12 mouse cellular contexts compared by ENCODE assay signal in the genomic region with DNA sequence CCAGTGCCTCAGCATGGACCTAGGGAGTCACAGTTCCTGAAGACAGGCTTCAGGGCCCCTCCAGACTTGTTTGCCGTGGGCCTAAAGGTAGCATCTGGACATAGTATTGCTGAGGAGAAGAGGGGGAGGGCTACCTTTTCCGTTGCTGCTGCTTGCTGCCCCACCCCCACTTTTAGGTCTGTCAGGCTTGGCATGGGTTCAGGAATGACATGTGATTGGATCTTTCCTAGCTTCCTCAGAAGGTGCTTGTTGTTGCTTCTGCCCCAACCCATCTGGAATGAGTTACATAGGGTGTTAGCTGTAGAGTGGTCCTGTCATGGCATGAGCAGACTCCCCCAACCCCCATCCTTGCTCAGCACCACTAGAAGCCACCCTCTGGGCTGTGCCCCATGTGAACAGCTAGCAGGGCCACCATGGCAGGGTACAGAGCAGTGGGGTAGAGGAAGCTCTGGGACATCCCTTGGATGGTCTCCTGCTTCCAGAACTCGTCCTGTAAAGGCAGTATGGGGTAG. TPM values are rescaled to one million over a fixed set of nuclear protein-coding genes. Genes with fewer than 3 reads are reported as not detected.
DNase-seq lines count a peak whose midpoint lies in the region; ATAC-seq and TF ChIP-seq lines count a peak whose summit lies in the region.
"Had no signal": no experiment of that assay in that cellular context is flagged by ENCODE, and none has a peak within 500 bp of the region (broad histone marks: within the 10 kb centered on the region; RNA-seq: fewer than 3 reads in every experiment).

No protein-coding gene starts in this region.

- H3K4me2 ChIP-seq in hindbrain, embryonic 15.5 days: no peak overlapping the region
- H3K4me2 ChIP-seq in midbrain, embryonic 14.5 days (ENCODE audit: low read length): no peak overlapping the region
- H3K4me2 ChIP-seq in limb, embryonic 14.5 days (replicated peaks; ENCODE audit: low read depth, low read length, severe bottlenecking): no peak overlapping the region

- no peak overlapping the region for H3K27ac ChIP-seq in hindbrain, embryonic 15.5 days (replicated peaks)
- H3K27ac ChIP-seq in hindbrain, embryonic 10.5 days: no peak overlapping the region
- H3K27ac ChIP-seq in midbrain, embryonic 10.5 days (replicated peaks): 0 out of 2 replicates have a peak overlapping the region, but pooled peaks have one; percentile 9
- no peak overlapping the region for H3K27ac ChIP-seq in midbrain, embryonic 14.5 days (replicated peaks; ENCODE audit: low read depth, low read length)
- H3K27ac ChIP-seq in limb, embryonic 14.5 days (replicated peaks; ENCODE audit: low read depth, low read length): 0 out of 2 replicates have a peak overlapping the region, but pooled peaks have one; percentile 48
- H3K27ac ChIP-seq: kidney, postnatal 0 days had no signal

- no peaks in the 10 kb centered on the region for H3K27me3 ChIP-seq in hindbrain, embryonic 15.5 days
- H3K27me3 ChIP-seq in hindbrain, embryonic 10.5 days (ENCODE audit: insufficient read depth, poor library complexity, severe bottlenecking): no peaks in the 10 kb centered on the region
- no peaks in the 10 kb centered on the region for H3K27me3 ChIP-seq in midbrain, embryonic 10.5 days (ENCODE audit: low read depth, poor library complexity, severe bottlenecking)
- H3K27me3 ChIP-seq in midbrain, embryonic 14.5 days (ENCODE audit: control insufficient read depth, insufficient read depth, low read length): no peaks in the 10 kb centered on the region
- H3K27me3 ChIP-seq in limb, embryonic 14.5 days (ENCODE audit: control insufficient read depth, insufficient read depth, low read length): no peaks in the 10 kb centered on the region

- H3K4me3 ChIP-seq in hindbrain, embryonic 15.5 days: no peak overlapping the region
- no peak overlapping the region for H3K4me3 ChIP-seq in hindbrain, embryonic 10.5 days
- H3K4me3 ChIP-seq in midbrain, embryonic 10.5 days: no peak overlapping the region
- no peak overlapping the region for H3K4me3 ChIP-seq in midbrain, embryonic 14.5 days (replicated peaks; ENCODE audit: low read depth, low read length)
- H3K4me3 ChIP-seq in limb, embryonic 14.5 days (replicated peaks; ENCODE audit: low read length): no peak overlapping the region

- TF ChIP-seq POLR2A in limb, embryonic 14.5 days (IDR thresholded peaks at IDR 0.05; ENCODE audit: borderline replicate concordance, extremely low read depth, insufficient read depth, insufficient read length): no peak

- H3K36me3 ChIP-seq in hindbrain, embryonic 15.5 days: no peaks in the 10 kb centered on the region
- no peaks in the 10 kb centered on the region for H3K36me3 ChIP-seq in hindbrain, embryonic 10.5 days
- H3K36me3 ChIP-seq in midbrain, embryonic 10.5 days: no peaks in the 10 kb centered on the region
- H3K36me3 ChIP-seq in midbrain, embryonic 14.5 days (ENCODE audit: control insufficient read depth, insufficient read depth, low read length): no peaks in the 10 kb centered on the region
- H3K36me3 ChIP-seq in limb, embryonic 14.5 days (ENCODE audit: control insufficient read depth, insufficient read depth, low read length): 0 out of 2 replicates have a peak, but pooled peaks cover 8% of the 10 kb centered on the region

- DNase-seq in embryo, embryonic 10 days (ENCODE audit: low spot score): peak; percentile 33
- DNase-seq in embryo, embryonic 9.5 days (ENCODE audit: extremely low spot score): no peak
- DNase-seq in hindbrain, embryonic 10.5 days (ENCODE audit: low spot score): no peak
- DNase-seq in midbrain, embryonic 10.5 days (ENCODE audit: low spot score): no peak
- no peak for DNase-seq in midbrain, embryonic 14.5 days
- peak; percentile 73 for DNase-seq in limb, embryonic 14.5 days (ENCODE audit: low spot score)
- DNase-seq: adrenal gland, postnatal 10 days; cerebellum, adult 11-12 months; right cerebral cortex, adult 18-20 months had no signal

- H3K4me1 ChIP-seq in hindbrain, embryonic 15.5 days (replicated peaks): peaks cover 12% of the 10 kb centered on the region
- H3K4me1 ChIP-seq in hindbrain, embryonic 10.5 days (replicated peaks): peaks cover 61% of the 10 kb centered on the region
- H3K4me1 ChIP-seq in midbrain, embryonic 10.5 days: peaks cover 37% of the 10 kb centered on the region
- H3K4me1 ChIP-seq in midbrain, embryonic 14.5 days (ENCODE audit: control insufficient read depth, insufficient read depth, low read length): 0 out of 2 replicates have a peak, but pooled peaks cover 8% of the 10 kb centered on the region
- peaks cover 44% of the 10 kb centered on the region for H3K4me1 ChIP-seq in limb, embryonic 14.5 days (ENCODE audit: control insufficient read depth, insufficient read depth, low read length)

- no peaks in the 10 kb centered on the region for H3K9me3 ChIP-seq in hindbrain, embryonic 15.5 days
- no peaks in the 10 kb centered on the region for H3K9me3 ChIP-seq in hindbrain, embryonic 10.5 days
- no peaks in the 10 kb centered on the region for H3K9me3 ChIP-seq in midbrain, embryonic 10.5 days (replicated peaks)
- no peaks in the 10 kb centered on the region for H3K9me3 ChIP-seq in midbrain, embryonic 14.5 days (ENCODE audit: control insufficient read depth, low read length)
- H3K9me3 ChIP-seq in limb, embryonic 14.5 days (ENCODE audit: control insufficient read depth, low read length): no peaks in the 10 kb centered on the region

- no peak overlapping the region for H3K9ac ChIP-seq in hindbrain, embryonic 15.5 days
- H3K9ac ChIP-seq in midbrain, embryonic 14.5 days (replicated peaks; ENCODE audit: low read length): no peak overlapping the region
- H3K9ac ChIP-seq in limb, embryonic 14.5 days (ENCODE audit: low read depth, low read length, severe bottlenecking): no peak overlapping the region

- 0 out of 2 replicates have a peak, but pooled peaks have one; percentile 10 for ATAC-seq in hindbrain, embryonic 15.5 days (ENCODE audit: low FRiP score, low read depth)
- ATAC-seq in midbrain, embryonic 14.5 days (ENCODE audit: low FRiP score, low TSS enrichment): no peak
- peak; percentile 48; the same call in 1 of the 2 replicates for ATAC-seq in limb, embryonic 14.5 days (ENCODE audit: low FRiP score, low read depth)
- no peak for ATAC-seq in CD4-positive, CD25-positive, alpha-beta regulatory T cell, adult 4 months

- WGBS in hindbrain, embryonic 15.5 days: 50% methylated on average over 3 of the region's 3 CpGs
- 54% methylated on average over 3 of the region's 3 CpGs for WGBS in hindbrain, embryonic 10.5 days
- 57% methylated on average over 3 of the region's 3 CpGs for WGBS in midbrain, embryonic 10.5 days
- 68% methylated on average over 3 of the region's 3 CpGs for WGBS in midbrain, embryonic 14.5 days
- 14% methylated on average over 3 of the region's 3 CpGs for WGBS in limb, embryonic 14.5 days

RNA-seq across cellular contexts. Expression of gene Rxra, which starts 34.7 kb away (rescaled TPM):
- polyA plus RNA-seq in hindbrain, embryonic 15.5 days (2015; fragmentation: Nextera tagmentation; extraction: Ambion mirVana): 4.7 and 4.9 TPM in 2 replicates
- 10.0 and 10.3 TPM in 2 replicates for polyA plus RNA-seq in hindbrain, embryonic 10.5 days (2016; fragmentation: Nextera tagmentation; extraction: Ambion mirVana)
- polyA plus RNA-seq in midbrain, embryonic 10.5 days (2016; fragmentation: Nextera tagmentation; extraction: Ambion mirVana): 7.5 and 7.6 TPM in 2 replicates
- polyA plus RNA-seq in midbrain, embryonic 14.5 days (2014; fragmentation: Nextera tagmentation; extraction: Ambion mirVana): 1.9 and 2.5 TPM in 2 replicates
- polyA plus RNA-seq in limb, embryonic 14.5 days (2012; rRNA removed): 56.8 and 80.3 TPM in 2 replicates
- 13.8 and 17.0 TPM in 2 replicates for polyA plus RNA-seq in limb, embryonic 14.5 days (2014; fragmentation: Nextera tagmentation; extraction: Ambion mirVana)
- 1 to 10 TPM; 3.3 to 7.8 TPM for polyA plus RNA-seq in CD4-positive, CD25-positive, alpha-beta regulatory T cell, adult 4 months (2017; shearing (Covaris generic))

Comparison
In these comparisons a context has a peak if more than half of its experiments do, and no peak if none do; other contexts are left out.
1. DNase-seq: peak in embryo, embryonic 10 days (single experiment) and limb, embryonic 14.5 days (single experiment); none in embryo, embryonic 9.5 days (single experiment), hindbrain, embryonic 10.5 days (single experiment), midbrain, embryonic 10.5 days (single experiment) and midbrain, embryonic 14.5 days (single experiment).
2. H3K27ac ChIP-seq: peak in midbrain, embryonic 10.5 days (single experiment) and limb, embryonic 14.5 days (single experiment); none in hindbrain, embryonic 15.5 days (single experiment), hindbrain, embryonic 10.5 days (single experiment) and midbrain, embryonic 14.5 days (single experiment).
3. ATAC-seq: peak in hindbrain, embryonic 15.5 days (single experiment) and limb, embryonic 14.5 days (single experiment); none in midbrain, embryonic 14.5 days (single experiment) and CD4-positive, CD25-positive, alpha-beta regulatory T cell, adult 4 months (single experiment).